Mouse (Mus musculus) erythroblast, embryonic 14.5 days (primary cell): ENCODE data around the gene Tmem147.
"Not testable (repeated sequence)": the region's sequence is repeated elsewhere in the genome, so short reads cannot be mapped to it uniquely, and the experiment has no call there.

Experiments used
- GATA1 ChIP-seq: IDR thresholded peaks from 2 replicates; pipeline ENCODE4 v1.6.1; 2012; ENCODE audit warnings: low read length, inconsistent platforms, mixed read lengths
- TAL1 ChIP-seq: IDR thresholded peaks from 3 replicates; pipeline ENCODE4 v1.6.1; 2012; ENCODE audit warnings: low read length, inconsistent platforms, mixed read lengths

GRCm38 (mm10) chr7:30743617-30744016 is 14.3 kb upstream of the Tmem147 start, which contains the start of gene Gapdhs:
- not testable (repeated sequence) for TF ChIP-seq GATA1, TAL1
